Comparison of ENCODE assay signal across 23 mouse cellular contexts in the genomic region with DNA sequence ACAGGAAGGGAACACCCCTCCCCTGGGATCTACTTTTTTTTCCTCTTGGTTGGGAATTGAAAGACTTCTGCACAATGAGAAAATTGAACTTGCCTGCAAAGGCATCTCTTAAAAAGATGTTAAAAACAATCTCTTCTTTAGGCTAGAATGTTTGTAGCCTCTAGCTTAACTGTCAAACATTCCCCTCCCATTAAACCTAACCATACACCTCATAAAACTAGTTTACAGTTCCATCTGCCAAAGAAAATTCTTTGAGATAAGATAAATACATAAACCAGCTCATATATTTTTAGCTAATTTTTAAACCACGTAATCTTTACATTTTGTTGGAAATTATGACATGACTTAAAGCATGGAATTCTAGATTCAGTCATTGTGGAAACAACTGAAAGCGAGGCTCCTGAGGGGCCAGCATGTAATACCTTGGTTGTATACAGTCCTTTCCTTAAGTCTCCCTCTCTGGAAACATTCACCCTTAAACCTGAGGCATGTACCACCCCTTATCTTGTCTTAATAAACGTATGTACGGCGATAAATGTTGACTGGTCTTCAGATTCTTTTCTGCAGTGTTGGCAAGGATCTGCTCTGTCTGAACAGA.
"Had no signal": no experiment of that assay in that cellular context is flagged by ENCODE, and none has a peak within 500 bp of the region (broad histone marks: within the 10 kb centered on the region; RNA-seq: fewer than 3 reads in every experiment).

No protein-coding gene starts in this region.

- H3K36me3 ChIP-seq: heart, embryonic 10.5 days; heart, embryonic 15.5 days; hindbrain, embryonic 13.5 days; hindbrain, embryonic 15.5 days; limb, embryonic 12.5 days; liver, embryonic 13.5 days; liver, embryonic 15.5 days had no signal

- H3K9me3 ChIP-seq: heart, embryonic 10.5 days; heart, embryonic 15.5 days; hindbrain, embryonic 13.5 days; hindbrain, embryonic 15.5 days; limb, embryonic 10.5 days; limb, embryonic 12.5 days; liver, embryonic 13.5 days; liver, embryonic 15.5 days had no signal

- ATAC-seq: forebrain, postnatal 0 days; hindbrain, postnatal 0 days had no signal

- H3K9ac ChIP-seq: forebrain, postnatal 0 days; heart, embryonic 15.5 days; hindbrain, embryonic 13.5 days; hindbrain, embryonic 15.5 days; limb, embryonic 12.5 days; liver, embryonic 13.5 days; liver, embryonic 15.5 days had no signal

- H3K4me3 ChIP-seq: heart, adult 2 months; heart, embryonic 10.5 days; heart, embryonic 15.5 days; hindbrain, embryonic 13.5 days; hindbrain, embryonic 15.5 days; layer of hippocampus, adult 2 months; left cerebral cortex, adult 2 months; limb, embryonic 10.5 days; limb, embryonic 12.5 days; liver, embryonic 13.5 days; liver, embryonic 15.5 days had no signal

- H3K4me1 ChIP-seq: hindbrain, embryonic 13.5 days; liver, embryonic 13.5 days; liver, embryonic 15.5 days had no signal

- H3K27ac ChIP-seq: heart, adult 2 months; heart, embryonic 10.5 days; heart, embryonic 15.5 days; hindbrain, embryonic 13.5 days; hindbrain, embryonic 15.5 days; hindbrain, postnatal 0 days; layer of hippocampus, adult 2 months; left cerebral cortex, adult 2 months; limb, embryonic 10.5 days; limb, embryonic 12.5 days; liver, embryonic 13.5 days; liver, embryonic 15.5 days had no signal

- H3K4me2 ChIP-seq: heart, embryonic 15.5 days; hindbrain, embryonic 13.5 days; hindbrain, embryonic 15.5 days; limb, embryonic 12.5 days; liver, embryonic 11.5 days; liver, embryonic 13.5 days; liver, embryonic 15.5 days had no signal

- DNase-seq: forebrain, postnatal 0 days; heart, adult 11 months; heart, adult 2 months; heart, postnatal 14 days; heart, postnatal 36 days; kidney, adult 18-20 months; kidney, adult 8-10 months; kidney, postnatal 10 days; kidney, postnatal 25 days; kidney, postnatal 4 days; liver; liver, embryonic 13.5 days had no signal

- H3K27me3 ChIP-seq: heart, embryonic 15.5 days; hindbrain, embryonic 13.5 days; hindbrain, embryonic 15.5 days; limb, embryonic 12.5 days; liver, embryonic 13.5 days; liver, embryonic 15.5 days had no signal
